Mouse (Mus musculus) heart, postnatal 0 days (tissue): ENCODE measurements around the gene Fbxw5. TPM values are rescaled to one million over a fixed set of nuclear protein-coding genes. Genes with fewer than 3 reads are reported as not detected.

Experiments used
- ATAC-seq: fragments of 200-750 bp; cut with Nextera tagmentation; 2 replicates; pipeline ENCODE4 v1.8.0; 2017; ENCODE audit warnings: low read depth, moderate number of reproducible peaks, moderate library complexity; ENCODE audit not compliant: insufficient read depth
- DNase-seq: peaks from one replicate; pipeline ENCODE4 v3.0.0-alpha.2; 2016; ENCODE audit warnings: low spot score
- H3K27ac ChIP-seq: fragments of 300-500 bp; sonication (generic); 2 replicates; pipeline ENCODE4 v1.5.1; 2014; ENCODE audit warnings: low read depth, mild to moderate bottlenecking
- H3K27me3 ChIP-seq: fragments of 300-500 bp; sonication (generic); 2 replicates; pipeline ENCODE4 v1.6.1; 2014; ENCODE audit warnings: low read length, mixed read lengths; ENCODE audit not compliant: control insufficient read depth, insufficient read depth
- H3K36me3 ChIP-seq: fragments of 300-500 bp; sonication (generic); replicated peaks from 2 replicates; pipeline ENCODE4 v1.6.1; 2014; ENCODE audit warnings: low read length, mixed read lengths; ENCODE audit not compliant: control insufficient read depth, insufficient read depth
- H3K4me1 ChIP-seq: fragments of 300-500 bp; sonication (generic); 2 replicates; pipeline ENCODE4 v1.6.1; 2014; ENCODE audit warnings: antibody characterized with exemption; ENCODE audit not compliant: control insufficient read depth, insufficient read depth
- H3K4me2 ChIP-seq: fragments of 300-500 bp; sonication (generic); 2 replicates; pipeline ENCODE4 v1.6.1; 2014; ENCODE audit warnings: low read depth, mild to moderate bottlenecking, low read length, moderate library complexity
- H3K4me3 ChIP-seq: fragments of 300-500 bp; sonication (generic); 2 replicates; pipeline ENCODE4 v1.5.1; 2014; ENCODE audit warnings: low read depth, low read length
- H3K9ac ChIP-seq: fragments of 300-500 bp; sonication (generic); replicated peaks from 2 replicates; pipeline ENCODE4 v1.6.1; 2014; ENCODE audit warnings: low read depth, low read length, mixed read lengths
- H3K9me3 ChIP-seq: fragments of 300-500 bp; sonication (generic); replicated peaks from 2 replicates; pipeline ENCODE4 v1.6.1; 2016; ENCODE audit warnings: low read length; ENCODE audit not compliant: control insufficient read depth
- CTCF ChIP-seq: IDR thresholded peaks from 2 replicates; pipeline ENCODE4 v1.5.1; 2016; ENCODE audit warnings: antibody characterized with exemption, control low read depth, low read depth
- EP300 ChIP-seq: IDR thresholded peaks from 2 replicates; pipeline ENCODE4 v1.6.1; 2016; ENCODE audit warnings: antibody characterized with exemption, low read depth
- WGBS: fragments of 180-500 bp; shearing (Covaris S2); extraction: QIAGEN DNeasy Blood & Tissue Kit; methylation state at CpG from one replicate; pipeline ENCODE4 v1.1.7; 2014; 5-methylcytosine and 5-hydroxymethylcytosine counted together
- polyA plus RNA-seq: library from polyadenylated mRNA; unstranded; fragments of >200 nt; fragmentation: Nextera tagmentation; extraction: Ambion mirVana; gene quantifications from 2 replicates; pipeline ENCODE4 v1.2.1, GENCODE M21; 2015
- total RNA-seq: library from RNA; depleted of rRNA; stranded (reverse); fragments of >200 nt; gene quantifications from 2 replicates; pipeline ENCODE4 v1.2.3, GENCODE M21; 2014; ENCODE audit warnings: low replicate concordance

The Fbxw5 gene
- total and polyA plus RNA-seq, 2 experiments from 2014 or later, result 76.5 to 141 TPM

GRCm38 (mm10) chr2:25500071-25500575 lies 427 bp upstream of the Fbxw5 start:
- ATAC-seq, result no peak
- WGBS, result 62% methylated on average over 6 of the region's 6 CpGs

GRCm38 (mm10) chr2:25501593-25502486 lies 1.3 kb downstream of the Fbxw5 start, which contains the start of gene C8g:
TSS of gene C8g (minus strand) at chr2:25501719.
- H3K4me1 ChIP-seq, result peaks cover 15% of the 10 kb centered on the region
- peak within 1 kb of the TSS; percentile 77 for H3K27ac ChIP-seq
- peak within 1 kb of the TSS; percentile 96 for H3K4me2 ChIP-seq
- H3K9ac ChIP-seq, result peak within 1 kb of the TSS; percentile 96
- H3K9me3 ChIP-seq, result no peaks in the 10 kb centered on the region
- peak within 1 kb of the TSS; percentile 91 for H3K4me3 ChIP-seq
- H3K27me3 ChIP-seq, result no peaks in the 10 kb centered on the region
- DNase-seq (no peak), ATAC-seq (no peak)
- peaks cover 34% of the 10 kb centered on the region for H3K36me3 ChIP-seq
- 69% methylated on average over 20 of the region's 20 CpGs for WGBS
- TF ChIP-seq EP300 (no peak), CTCF (no peak)

More at GRCm38 (mm10) chr2:25500071-25500575, 427 bp upstream of the Fbxw5 start:
- Histone ChIP-seq H3K27me3 (0 out of 2 replicates have a peak, but pooled peaks cover 2% of the 10 kb centered on the region), H3K4me1 (peaks cover 15% of the 10 kb centered on the region), H3K4me2 (peak overlapping the region; percentile 96), H3K9ac (peak overlapping the region; percentile 54), H3K36me3 (peaks cover 27% of the 10 kb centered on the region), H3K27ac (peak overlapping the region; percentile 74), H3K4me3 (peak overlapping the region; percentile 91), H3K9me3 (no peaks in the 10 kb centered on the region)
- no peak for DNase-seq
- TF ChIP-seq EP300 (no peak), CTCF (no peak)

GRCm38 (mm10) chr2:25502726-25503125 lies 2.2 kb downstream of the Fbxw5 start:
- H3K4me1 ChIP-seq, result peaks cover 15% of the 10 kb centered on the region
- no peaks in the 10 kb centered on the region for H3K9me3 ChIP-seq
- 76% methylated on average over 3 of the region's 3 CpGs for WGBS
- TF ChIP-seq EP300, result no peak
- peaks cover 34% of the 10 kb centered on the region for H3K36me3 ChIP-seq
- DNase-seq, result no peak
- ATAC-seq, result no peak
- H3K4me2 ChIP-seq, result no peak overlapping the region
- H3K27me3 ChIP-seq, result no peaks in the 10 kb centered on the region
- no peak overlapping the region for H3K9ac ChIP-seq
- no peak overlapping the region for H3K27ac ChIP-seq
- H3K4me3 ChIP-seq, result no peak overlapping the region

GRCm38 (mm10) chr2:25504538-25504937 lies 4.0 kb downstream of the Fbxw5 start:
- H3K27me3 ChIP-seq, result no peaks in the 10 kb centered on the region
- peaks cover 15% of the 10 kb centered on the region for H3K4me1 ChIP-seq
- no peak overlapping the region for H3K9ac ChIP-seq
- H3K9me3 ChIP-seq, result no peaks in the 10 kb centered on the region
- ATAC-seq (no peak), DNase-seq (no peak)
- WGBS, result 89% methylated on average over 19 of the region's 19 CpGs
- TF ChIP-seq CTCF, result no peak
- TF ChIP-seq EP300, result no peak
- no peak overlapping the region for H3K4me3 ChIP-seq
- H3K27ac ChIP-seq, result no peak overlapping the region
- H3K36me3 ChIP-seq, result peaks cover 34% of the 10 kb centered on the region
- no peak overlapping the region for H3K4me2 ChIP-seq

- TF ChIP-seq EP300 (no peak), CTCF (no peak)
- H3K27me3 ChIP-seq, result no peaks in the 10 kb centered on the region
- no peak for ATAC-seq
- H3K27ac ChIP-seq, result no peak overlapping the region
- H3K9me3 ChIP-seq, result no peaks in the 10 kb centered on the region
- peaks cover 34% of the 10 kb centered on the region for H3K36me3 ChIP-seq
- no peak overlapping the region for H3K9ac ChIP-seq
- 90% methylated on average over 1 of the region's 1 CpGs for WGBS
- no peak for DNase-seq
- peaks cover 13% of the 10 kb centered on the region for H3K4me1 ChIP-seq
- H3K4me3 ChIP-seq, result no peak overlapping the region
- no peak overlapping the region for H3K4me2 ChIP-seq
Observed at GRCm38 (mm10) chr2:25505000-25505399, 4.5 kb downstream of the Fbxw5 start.
